Mouse (Mus musculus) hindbrain, postnatal 0 days (tissue): ENCODE data around the gene Slc25a4. TPM values are rescaled to one million over a fixed set of nuclear protein-coding genes. Genes with fewer than 3 reads are reported as not detected.
A peak's percentile ranks its signal among the peaks of the same experiment; 100 is the strongest.

ENCODE experiments used
- ATAC-seq: fragments of 200-750 bp; cut with Nextera tagmentation; 2 replicates; pipeline ENCODE4 v1.8.0; 2017; ENCODE audit warnings: mild to moderate bottlenecking, moderate TSS enrichment, moderate library complexity
- DNase-seq: peaks from one replicate; pipeline ENCODE4 v3.0.0-alpha.2; 2015; ENCODE audit warnings: low spot score
- H3K27ac ChIP-seq: fragments of 300-500 bp; sonication (generic); 2 replicates; pipeline ENCODE4 v1.5.1; 2014; ENCODE audit warnings: mild to moderate bottlenecking
- H3K27me3 ChIP-seq: fragments of 300-500 bp; sonication (generic); 2 replicates; pipeline ENCODE4 v1.6.1; 2014; ENCODE audit warnings: low read length, mixed read lengths; ENCODE audit not compliant: insufficient read depth
- H3K36me3 ChIP-seq: fragments of 300-500 bp; sonication (generic); 2 replicates; pipeline ENCODE4 v1.6.1; 2014; ENCODE audit warnings: low read length, mixed read lengths; ENCODE audit not compliant: insufficient read depth
- H3K4me1 ChIP-seq: fragments of 300-500 bp; sonication (generic); 2 replicates; pipeline ENCODE4 v1.6.1; 2014; ENCODE audit warnings: antibody characterized with exemption, low read length, mixed read lengths; ENCODE audit not compliant: insufficient read depth
- H3K4me2 ChIP-seq: fragments of 300-500 bp; sonication (generic); 2 replicates; pipeline ENCODE4 v1.6.1; 2014; ENCODE audit warnings: low read depth, mild to moderate bottlenecking, low read length, moderate library complexity, mixed read lengths
- H3K4me3 ChIP-seq: fragments of 300-500 bp; sonication (generic); 2 replicates; pipeline ENCODE4 v1.5.1; 2014; ENCODE audit warnings: low read length
- H3K9ac ChIP-seq: fragments of 300-500 bp; sonication (generic); replicated peaks from 2 replicates; pipeline ENCODE4 v1.6.1; 2014; ENCODE audit warnings: mild to moderate bottlenecking, low read length, moderate library complexity, mixed read lengths
- H3K9me3 ChIP-seq: fragments of 300-500 bp; sonication (generic); 2 replicates; pipeline ENCODE4 v1.6.1; 2016; ENCODE audit warnings: low read length, mixed read lengths
- CTCF ChIP-seq: IDR thresholded peaks from 2 replicates; pipeline ENCODE4 v1.5.1; 2016; ENCODE audit warnings: antibody characterized with exemption, control low read depth, low read depth
- WGBS: fragments of 180-500 bp; shearing (Covaris S2); extraction: QIAGEN DNeasy Blood & Tissue Kit; methylation state at CpG from one replicate; pipeline ENCODE4 v1.1.7; 2014; 5-methylcytosine and 5-hydroxymethylcytosine counted together
- polyA plus RNA-seq: library from polyadenylated mRNA; unstranded; fragments of >200 nt; fragmentation: Nextera tagmentation; extraction: Ambion mirVana; gene quantifications from 2 replicates; pipeline ENCODE4 v1.2.1, GENCODE M21; 2015
- total RNA-seq: library from RNA; depleted of rRNA; stranded (reverse); fragments of >200 nt; gene quantifications from 2 replicates; pipeline ENCODE4 v1.2.3, GENCODE M21; 2014

The Slc25a4 gene
- total and polyA plus RNA-seq, 2 experiments from 2014 or later = 1,180 to 1,215 TPM

DNA sequence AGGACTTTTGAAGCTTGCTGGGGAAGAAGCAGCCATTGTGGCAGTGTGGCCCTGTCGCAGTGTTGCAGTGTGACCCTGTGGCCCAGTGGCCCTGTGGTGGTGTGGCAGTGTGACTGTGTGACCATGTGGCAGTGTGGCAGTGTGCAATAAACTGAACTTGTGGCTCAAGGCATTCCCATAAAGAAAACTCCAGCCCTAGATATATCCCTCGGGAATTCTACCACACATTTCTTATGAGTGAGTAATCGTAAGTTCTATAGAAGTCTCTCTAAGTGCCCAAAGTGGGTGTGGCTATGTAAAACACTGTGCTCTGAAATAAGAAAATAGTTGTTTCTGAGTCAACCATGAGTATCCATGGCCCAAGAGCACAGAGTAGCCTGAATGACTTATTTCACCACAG, 14.4 kb upstream of the Slc25a4 start:
- H3K36me3 ChIP-seq = no peaks in the 10 kb centered on the region
- no peaks in the 10 kb centered on the region for H3K27me3 ChIP-seq
- H3K4me1 ChIP-seq = no peaks in the 10 kb centered on the region
- no peak for DNase-seq
- H3K9me3 ChIP-seq = no peaks in the 10 kb centered on the region
- H3K9ac ChIP-seq = no peak overlapping the region
- 80% methylated on average over 3 of the region's 3 CpGs for WGBS
- H3K27ac ChIP-seq = no peak overlapping the region
- no peak overlapping the region for H3K4me2 ChIP-seq
- H3K4me3 ChIP-seq = no peak overlapping the region
- TF ChIP-seq CTCF = no peak
- no peak for ATAC-seq

DNA sequence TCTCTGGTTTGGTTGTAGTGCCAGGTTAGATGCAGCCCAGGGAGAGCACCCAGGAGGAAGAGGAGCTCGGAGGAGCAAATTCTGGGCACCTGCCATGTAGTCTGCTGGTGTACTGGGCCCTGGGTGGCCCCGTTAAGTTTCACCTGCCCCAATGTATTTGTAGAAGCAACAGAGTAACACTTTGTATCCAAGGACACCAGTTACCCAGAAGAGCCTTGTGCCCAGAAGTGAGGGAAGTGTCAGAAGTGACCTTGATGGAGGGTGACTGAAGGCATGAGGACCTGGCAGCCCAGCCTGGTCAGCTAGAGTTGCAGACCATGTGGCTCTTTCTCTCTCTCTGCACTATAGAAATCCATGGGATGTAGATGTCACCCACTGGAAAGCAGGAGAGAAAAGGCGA, 9.5 kb upstream of the Slc25a4 start:
- WGBS = 69% methylated on average over 3 of the region's 3 CpGs

DNA sequence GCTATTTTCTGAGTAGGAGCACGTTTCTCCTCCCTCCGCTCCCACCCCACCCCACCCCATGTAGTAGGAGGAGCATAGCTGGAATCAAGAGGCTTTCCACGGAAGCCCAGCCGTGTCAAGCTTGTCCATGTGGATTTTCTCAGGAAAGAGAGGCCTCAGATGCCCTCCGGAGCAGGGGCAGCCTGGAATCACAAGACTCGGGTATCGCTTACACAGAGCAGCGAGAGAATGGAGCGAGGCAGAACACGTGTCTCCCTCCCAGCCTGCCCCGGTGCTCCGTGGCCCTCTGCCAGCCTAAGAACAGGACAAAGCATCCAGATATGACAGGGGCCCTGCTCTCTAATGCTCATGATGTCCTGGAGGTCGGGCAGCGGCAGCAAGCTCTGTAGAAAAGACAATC, 5.8 kb upstream of the Slc25a4 start:
- WGBS = under 1% methylated on average over 14 of the region's 14 CpGs
- peaks cover 7% of the 10 kb centered on the region; the same call in 1 of the 2 replicates for H3K4me1 ChIP-seq
- no peaks in the 10 kb centered on the region for H3K36me3 ChIP-seq
- H3K4me3 ChIP-seq = peak overlapping the region; percentile 33
- peak overlapping the region; percentile 56 for H3K4me2 ChIP-seq
- H3K27me3 ChIP-seq = no peaks in the 10 kb centered on the region
- peak; percentile 81 for DNase-seq
- TF ChIP-seq CTCF = no peak
- H3K27ac ChIP-seq = peak overlapping the region; percentile 77
- H3K9ac ChIP-seq = peak overlapping the region; percentile 53
- H3K9me3 ChIP-seq = no peaks in the 10 kb centered on the region
- ATAC-seq = peak; percentile 91

More for the DNA sequence above, 9.5 kb upstream of the Slc25a4 start:
- Histone ChIP-seq H3K27me3 (no peaks in the 10 kb centered on the region), H3K4me1 (no peaks in the 10 kb centered on the region), H3K9ac (no peak overlapping the region), H3K4me3 (no peak overlapping the region), H3K9me3 (no peaks in the 10 kb centered on the region), H3K4me2 (no peak overlapping the region), H3K36me3 (no peaks in the 10 kb centered on the region), H3K27ac (no peak overlapping the region)
- ATAC-seq (no peak), DNase-seq (no peak)
- no peak for TF ChIP-seq CTCF

DNA sequence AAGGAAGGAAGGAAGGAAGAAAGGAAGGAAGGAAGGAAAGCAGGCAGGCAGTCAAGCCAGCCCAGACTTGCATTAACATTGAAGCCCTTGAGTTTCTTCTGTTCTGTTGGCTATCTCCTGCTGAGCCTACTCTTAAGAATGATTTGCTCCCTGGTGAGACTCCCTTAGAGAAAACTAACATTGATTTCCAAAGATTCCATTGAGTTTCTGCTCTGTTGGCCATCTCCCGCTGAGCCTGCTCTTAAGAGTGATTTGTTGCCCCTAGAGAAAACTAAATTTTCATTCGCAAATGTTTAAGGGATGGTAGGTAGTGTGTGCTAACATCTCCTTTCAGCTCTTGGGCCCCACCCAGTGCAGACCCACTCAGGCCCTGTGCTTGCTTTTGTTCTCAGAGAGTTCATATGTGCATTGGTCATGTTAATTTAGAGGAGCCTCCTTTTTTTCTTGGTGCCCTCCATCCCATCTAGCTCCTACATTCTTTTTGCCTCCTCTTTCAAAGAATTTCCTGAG, 2.9 kb upstream of the Slc25a4 start:
- Histone ChIP-seq H3K36me3 (peaks cover 2% of the 10 kb centered on the region; the same call in 1 of the 2 replicates), H3K4me1 (peaks cover 15% of the 10 kb centered on the region), H3K9me3 (no peaks in the 10 kb centered on the region), H3K27me3 (no peaks in the 10 kb centered on the region), H3K4me3 (no peak overlapping the region), H3K27ac (no peak overlapping the region), H3K4me2 (no peak overlapping the region), H3K9ac (no peak overlapping the region)
- no peak for TF ChIP-seq CTCF
- 21% methylated on average over 2 of the region's 2 CpGs for WGBS
- ATAC-seq (no peak), DNase-seq (no peak)

DNA sequence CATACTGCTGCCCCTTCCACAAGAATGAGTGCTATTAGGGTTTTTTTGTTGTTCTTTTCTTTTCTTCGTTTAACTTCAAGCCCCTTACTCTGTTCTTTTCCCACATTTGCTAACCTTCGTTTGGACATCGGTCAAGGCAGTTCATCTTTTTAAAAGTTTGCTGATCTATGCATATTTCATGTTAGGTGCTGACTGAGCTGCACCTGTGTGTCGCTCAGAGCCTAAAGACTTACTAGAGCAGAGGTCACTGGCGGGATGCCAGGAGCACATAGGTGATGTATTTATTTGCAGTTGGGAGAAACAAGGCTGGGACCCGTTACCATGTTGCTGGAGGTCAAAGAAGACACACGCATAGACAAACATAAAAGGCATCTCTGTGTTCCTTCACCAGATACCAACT, 1.1 kb upstream of the Slc25a4 start:
- Histone ChIP-seq H3K36me3 (peaks cover 17% of the 10 kb centered on the region), H3K27me3 (no peaks in the 10 kb centered on the region), H3K4me2 (peak overlapping the region; percentile 88), H3K9ac (0 out of 2 replicates have a peak overlapping the region, but pooled peaks have one; percentile 92), H3K4me1 (peaks cover 26% of the 10 kb centered on the region), H3K4me3 (no peak overlapping the region), H3K9me3 (no peaks in the 10 kb centered on the region), H3K27ac (peak overlapping the region; percentile 99)
- DNase-seq (no peak), ATAC-seq (no peak)
- WGBS = 49% methylated on average over 7 of the region's 7 CpGs
- TF ChIP-seq CTCF = no peak

DNA sequence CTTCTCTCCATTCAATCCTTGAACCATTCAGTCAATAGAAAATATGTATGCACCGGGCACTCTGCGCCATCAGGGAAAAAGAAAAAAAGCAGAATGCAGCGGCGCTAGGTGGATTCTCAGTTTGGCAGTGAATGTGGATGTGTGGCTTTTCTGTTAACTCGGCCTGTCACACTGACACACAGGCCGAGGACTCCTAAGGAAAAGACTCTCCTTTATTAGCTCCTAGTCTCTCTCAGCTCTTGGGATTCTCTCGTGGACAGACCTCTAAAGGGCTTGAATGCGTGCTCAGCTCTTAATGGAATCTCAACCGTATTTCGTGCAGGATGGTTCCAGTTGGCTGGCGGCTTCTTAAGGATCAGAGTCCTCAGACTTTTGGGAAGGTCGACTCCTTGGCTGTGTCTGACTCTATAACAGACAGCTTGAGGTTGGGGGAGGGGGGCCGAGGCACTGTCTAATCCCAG, 557 bp upstream of the Slc25a4 start:
- no peaks in the 10 kb centered on the region for H3K27me3 ChIP-seq
- no peaks in the 10 kb centered on the region for H3K9me3 ChIP-seq
- peaks cover 26% of the 10 kb centered on the region for H3K4me1 ChIP-seq
- peak overlapping the region; percentile 92 for H3K9ac ChIP-seq
- no peak for ATAC-seq
- peak; percentile 50 for DNase-seq
- WGBS = 3% methylated on average over 13 of the region's 13 CpGs
- peak overlapping the region; percentile 82 for H3K4me3 ChIP-seq
- peaks cover 22% of the 10 kb centered on the region for H3K36me3 ChIP-seq
- TF ChIP-seq CTCF = no peak
- peak overlapping the region; percentile 88 for H3K4me2 ChIP-seq
- peak overlapping the region; percentile 99 for H3K27ac ChIP-seq

DNA sequence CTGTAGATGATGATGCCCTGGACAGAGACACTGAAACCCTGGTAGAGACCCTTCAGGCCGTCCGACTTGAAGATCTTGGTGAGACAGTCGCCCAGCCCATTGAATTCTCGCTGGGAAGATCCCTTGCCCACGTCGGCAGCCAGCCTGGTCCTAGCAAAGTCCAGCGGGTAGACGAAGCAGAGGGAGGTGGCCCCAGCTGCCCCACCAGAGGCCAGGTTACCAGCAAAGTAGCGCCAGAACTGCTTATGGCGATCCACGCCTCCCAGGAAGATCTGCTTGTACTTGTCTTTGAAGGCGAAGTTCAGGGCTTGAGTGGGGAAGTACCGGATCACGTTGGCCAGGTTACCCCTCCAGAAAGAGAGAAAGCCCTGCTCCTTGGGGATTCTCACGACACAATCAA, 2.0 kb downstream of the Slc25a4 start:
- H3K4me3 ChIP-seq = peak overlapping the region; percentile 82
- peaks cover 26% of the 10 kb centered on the region for H3K4me1 ChIP-seq
- no peaks in the 10 kb centered on the region for H3K27me3 ChIP-seq
- peak overlapping the region; percentile 88 for H3K4me2 ChIP-seq
- no peak for ATAC-seq
- 64% methylated on average over 15 of the region's 15 CpGs for WGBS
- H3K27ac ChIP-seq = peak overlapping the region; percentile 99
- TF ChIP-seq CTCF = no peak
- peak; percentile 19 for DNase-seq
- H3K9me3 ChIP-seq = no peaks in the 10 kb centered on the region
- H3K36me3 ChIP-seq = peaks cover 38% of the 10 kb centered on the region
- H3K9ac ChIP-seq = peak overlapping the region; percentile 92
